Mouse (Mus musculus) embryo, embryonic 10.5 days (tissue): ENCODE results near the gene Gm42372.

ENCODE experiments used
- DNase-seq: peaks from one replicate; pipeline ENCODE4 v3.0.0-alpha.2; 2015; ENCODE audit warnings: low spot score

Gene Gm42372

GRCm38 (mm10) chr7:16959539-16960187, 23.2 kb upstream of the Gm42372 start, which contains the start of gene Pnmal1:
Gene Pnmal1, plus strand, starts transcription at chr7:16959679.
- DNase-seq = peak; percentile 95

- no peak for DNase-seq
Measured at GRCm38 (mm10) chr7:16961678-16962077, 21.2 kb upstream of the Gm42372 start.

GRCm38 (mm10) chr7:16968414-16968813, 14.5 kb upstream of the Gm42372 start:
- DNase-seq = no peak

DNA sequence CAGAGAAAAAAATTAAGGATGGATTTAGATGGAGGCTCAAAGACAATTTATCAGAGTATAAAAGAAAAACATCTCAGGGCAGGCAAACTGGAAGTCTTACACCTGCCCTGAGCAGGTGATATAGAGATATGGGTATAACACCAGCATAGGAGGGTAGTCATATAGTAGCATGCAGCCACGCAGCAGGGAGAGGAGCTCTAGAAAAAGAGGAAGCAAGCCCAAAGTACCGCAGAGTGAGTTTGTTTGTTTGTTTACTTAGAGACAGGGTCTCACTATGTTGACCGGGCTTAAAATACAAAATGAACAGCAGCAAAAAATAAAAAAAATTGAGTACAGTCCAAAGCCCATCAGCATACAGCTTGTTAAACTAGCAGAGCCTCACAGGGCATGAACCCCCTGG, 11.7 kb upstream of the Gm42372 start:
- DNase-seq = no peak

GRCm38 (mm10) chr7:16974018-16974417, 8.9 kb upstream of the Gm42372 start:
- DNase-seq = no peak

DNA sequence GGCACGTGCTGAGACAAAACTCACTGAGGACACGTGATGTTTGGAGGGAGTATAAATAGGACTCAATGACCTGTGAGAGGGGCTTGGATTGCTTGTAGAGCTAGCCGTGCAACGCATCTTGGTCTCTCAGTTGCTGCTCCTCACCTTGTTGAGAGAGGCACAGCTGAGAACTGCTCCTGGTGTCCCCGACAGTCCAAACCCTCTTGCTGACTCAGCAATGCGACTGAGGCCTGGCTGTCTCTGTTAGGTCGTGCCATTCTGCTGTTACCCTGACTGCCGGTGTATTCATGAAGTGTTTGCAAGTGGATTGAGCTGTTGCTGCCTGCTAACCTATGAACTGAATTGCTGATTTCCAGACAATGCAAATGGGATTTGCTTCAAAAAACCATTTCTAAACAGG, 6.6 kb upstream of the Gm42372 start:
- no peak for DNase-seq

GRCm38 (mm10) chr7:16978173-16978572, 4.7 kb upstream of the Gm42372 start:
- DNase-seq = no peak

DNA sequence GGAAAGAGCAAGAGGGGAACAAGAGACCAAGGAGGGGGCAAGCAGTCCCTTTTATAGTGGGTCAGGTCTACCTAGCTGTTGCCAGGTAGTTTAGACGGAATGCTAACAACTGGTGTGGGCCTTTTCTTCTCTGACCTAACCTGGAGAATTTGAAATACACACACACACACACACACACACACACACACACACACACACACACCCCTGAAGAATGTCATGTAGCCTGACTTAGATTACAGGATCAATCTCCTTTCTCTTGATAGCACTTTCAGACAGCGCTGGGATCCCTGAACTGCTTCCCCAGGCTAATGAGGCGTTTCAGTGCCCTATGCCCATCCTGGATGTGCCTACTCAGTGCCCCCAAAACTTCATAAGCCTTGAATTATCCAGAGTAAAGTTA, 4.3 kb upstream of the Gm42372 start:
- no peak for DNase-seq

DNA sequence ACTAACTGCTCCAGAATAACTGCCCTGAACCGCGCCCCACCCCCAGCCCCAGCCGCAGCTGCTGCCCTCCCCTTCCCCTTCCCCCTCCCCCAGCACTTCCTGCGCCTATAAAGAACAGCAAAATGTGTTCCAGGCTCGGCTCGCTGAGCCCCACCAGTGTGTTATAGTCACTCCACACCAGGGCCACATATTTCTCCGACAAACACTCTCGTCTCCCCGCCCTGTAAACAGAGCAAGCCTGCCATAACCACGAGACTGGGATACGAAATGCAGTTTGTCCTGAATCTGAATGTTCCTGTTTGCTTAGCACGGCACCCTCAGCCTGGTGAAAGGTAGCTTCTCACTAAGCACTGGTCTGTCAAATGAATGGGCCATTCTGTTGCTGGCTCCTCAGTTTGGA, 2.5 kb upstream of the Gm42372 start:
- DNase-seq = peak; percentile 74

- DNase-seq = no peak
Measured at GRCm38 (mm10) chr7:16987541-16988149, 4.8 kb downstream of the Gm42372 start.

- DNase-seq = no peak
Measured at GRCm38 (mm10) chr7:16988405-16988804, 5.5 kb downstream of the Gm42372 start.

DNA sequence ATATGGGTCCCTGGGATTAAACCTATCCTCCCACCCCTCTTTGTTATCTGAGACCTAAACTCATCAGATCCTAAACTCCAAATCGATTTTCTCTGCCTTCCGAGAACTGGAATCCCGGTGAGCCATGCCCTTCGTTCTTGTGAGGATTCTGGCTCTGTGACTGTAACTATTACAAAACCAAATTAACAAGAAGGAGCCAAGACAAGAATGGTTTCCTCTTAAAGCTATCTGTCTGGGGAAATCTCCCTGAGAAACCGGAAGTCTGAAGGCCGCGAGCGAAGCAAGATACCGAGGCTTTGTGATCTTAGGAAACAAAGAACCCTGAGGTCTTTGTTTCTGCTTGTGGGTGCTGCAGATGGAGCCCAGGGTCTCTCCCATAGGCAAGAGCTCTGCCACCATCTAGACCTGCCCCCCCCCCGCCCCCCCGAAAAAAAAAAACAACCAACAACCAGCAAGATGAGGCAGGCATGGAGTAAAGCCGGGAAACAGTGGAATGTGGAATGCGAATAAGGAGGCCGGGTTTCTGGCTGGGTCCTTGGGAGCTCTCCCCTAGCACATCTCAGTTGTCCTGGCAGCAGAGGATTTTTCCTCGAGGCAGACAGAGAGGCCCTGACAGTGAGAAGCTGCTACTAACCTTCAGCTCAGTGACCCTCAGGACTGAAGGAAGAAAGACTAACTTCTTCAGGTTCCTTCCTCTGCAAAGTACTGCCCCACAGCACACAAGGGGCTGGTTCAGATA, 7.3 kb downstream of the Gm42372 start:
- DNase-seq = no peak

- DNase-seq = peak; percentile 91
Measured at GRCm38 (mm10) chr7:16991681-16992450, 9.0 kb downstream of the Gm42372 start.

GRCm38 (mm10) chr7:16992451-16992807, 9.5 kb downstream of the Gm42372 start, which contains the start of gene Ccdc8:
Gene Ccdc8, plus strand, starts transcription at chr7:16992708.
- DNase-seq = no peak

DNA sequence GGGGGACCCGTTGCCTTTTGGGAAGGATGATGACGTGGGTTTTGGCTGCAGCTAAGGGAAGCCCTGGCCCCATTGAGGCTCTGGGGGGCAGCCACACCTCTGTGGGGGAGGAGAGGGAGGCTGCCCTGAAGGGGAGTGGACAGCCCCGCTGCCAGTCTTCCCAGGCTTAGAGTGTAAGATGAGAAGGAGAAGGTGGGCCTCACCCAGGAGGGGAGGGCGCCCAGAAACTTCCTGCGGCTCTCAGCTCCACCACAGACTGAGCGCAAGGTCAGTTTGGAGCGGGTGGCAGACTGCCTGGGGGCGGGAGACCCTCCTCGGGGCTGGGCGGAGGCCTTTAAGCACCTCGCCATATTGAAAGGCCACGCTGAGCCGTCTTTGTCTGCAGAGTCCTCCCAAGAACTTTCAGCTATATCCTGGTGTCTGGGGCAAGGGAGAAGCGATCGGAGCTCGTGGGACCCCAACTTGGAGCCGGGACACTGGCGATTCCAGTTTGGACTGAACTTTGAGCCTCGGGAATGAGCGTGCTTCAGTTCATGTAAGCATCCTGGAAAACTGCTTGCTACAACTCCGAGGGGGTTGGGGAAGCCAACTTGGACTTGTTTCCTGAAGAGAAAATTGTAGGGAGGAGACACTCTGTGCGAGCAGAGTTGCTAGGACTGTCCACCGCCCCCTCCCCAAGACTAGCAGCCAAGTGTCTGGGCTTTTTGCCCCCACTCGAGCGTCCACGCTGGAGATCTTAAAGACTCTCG, 10.9 kb downstream of the Gm42372 start:
- peak; percentile 92 for DNase-seq

DNA sequence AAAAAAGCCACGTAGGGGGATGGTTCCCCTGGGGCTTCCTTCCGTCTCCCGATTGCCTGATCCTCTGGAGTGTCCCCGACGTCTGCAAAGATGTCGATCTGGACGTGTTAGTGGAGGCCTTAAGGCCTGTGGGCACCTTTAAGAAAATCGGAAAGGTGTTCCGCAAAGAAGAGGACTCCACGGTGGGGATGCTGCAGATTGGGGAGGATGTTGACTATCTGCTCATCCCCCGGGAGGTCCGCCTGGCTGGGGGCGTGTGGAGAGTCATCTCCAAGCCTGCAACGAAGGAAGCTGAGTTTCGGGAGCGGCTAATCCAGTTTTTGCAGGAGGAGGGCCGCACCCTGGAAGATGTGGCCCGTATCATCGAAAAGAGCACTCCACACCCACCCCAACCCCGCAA, 11.5 kb downstream of the Gm42372 start:
- peak; percentile 44 for DNase-seq

GRCm38 (mm10) chr7:16995345-16995744, 12.5 kb downstream of the Gm42372 start:
- DNase-seq = no peak

GRCm38 (mm10) chr7:16999233-16999632, 16.3 kb downstream of the Gm42372 start:
- DNase-seq = no peak

DNA sequence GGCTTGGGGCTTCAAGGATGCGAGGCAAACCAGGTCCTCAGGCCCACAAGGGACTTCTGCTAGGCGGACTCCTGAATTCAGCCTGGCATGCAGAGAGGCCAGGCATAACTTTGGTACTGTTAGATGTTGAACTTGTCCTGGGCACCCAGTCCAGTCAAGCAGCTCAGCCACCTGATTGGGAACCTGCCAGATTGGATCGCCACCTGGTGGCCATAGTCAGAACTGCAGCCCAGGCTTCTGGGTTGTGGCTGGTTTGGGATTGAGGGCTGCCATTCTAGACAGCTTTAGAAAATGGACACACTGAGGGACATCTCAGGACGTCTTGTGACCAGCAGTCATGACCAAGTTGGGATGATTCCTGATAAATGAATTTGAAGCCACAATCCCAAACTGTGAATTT, 16.8 kb downstream of the Gm42372 start:
- DNase-seq = peak; percentile 90

GRCm38 (mm10) chr7:17002375-17003195, 19.7 kb downstream of the Gm42372 start:
- DNase-seq = peak; percentile 91
